Mouse (Mus musculus) MEL (cell line): ENCODE measurements around the gene Mrpl14. TPM values are rescaled to one million over a fixed set of nuclear protein-coding genes. Genes with fewer than 3 reads are reported as not detected.

Experiments used
- DNase-seq: peaks from one replicate; pipeline ENCODE4 v3.0.0; 2011; ENCODE audit warnings: low read depth, low spot score
- H3K27ac ChIP-seq: 2 replicates; pipeline ENCODE4 v1.5.1; 2012; ENCODE audit warnings: low read depth, mild to moderate bottlenecking, control low read depth, low read length, moderate library complexity; ENCODE audit not compliant: control insufficient read depth
- H3K27me3 ChIP-seq, 2 experiments: fragments of 150-350 bp in 1 of 2; sonication (generic) in 1 of 2; 2 replicates each; pipeline ENCODE4 v1.6.1; 2012; ENCODE audit warnings: low read length in 2 of 2, mild to moderate bottlenecking in 2 of 2, improper control_type of control experiment in 1 of 2, moderate library complexity in 1 of 2; ENCODE audit not compliant: insufficient read depth in 2 of 2, control insufficient read depth in 1 of 2
- H3K36me3 ChIP-seq, 2 experiments: 2 replicates each; pipeline ENCODE4 v1.6.1; 2012 to 2014; ENCODE audit warnings: low read length in 2 of 2, improper control_type of control experiment in 1 of 2, inconsistent platforms in 1 of 2, mild to moderate bottlenecking in 1 of 2; ENCODE audit not compliant: insufficient read depth in 2 of 2, control insufficient read depth in 1 of 2
- H3K4me1 ChIP-seq, 2 experiments: fragments of 150-350 bp in 1 of 2; sonication (generic) in 1 of 2; 2 replicates each; pipeline ENCODE4 v1.6.1; 2012; ENCODE audit warnings: low read length in 2 of 2, improper control_type of control experiment in 1 of 2, mild to moderate bottlenecking in 1 of 2; ENCODE audit not compliant: insufficient read depth in 2 of 2, control insufficient read depth in 1 of 2
- H3K4me3 ChIP-seq, 2 experiments: fragments of 150-350 bp in 1 of 2; sonication (generic) in 1 of 2; 2 replicates each; pipeline ENCODE4 v1.5.1; 2012; ENCODE audit warnings: low read depth in 2 of 2, low read length in 2 of 2, mild to moderate bottlenecking in 2 of 2, moderate library complexity in 2 of 2, control low read depth in 1 of 2, improper control_type of control experiment in 1 of 2; ENCODE audit not compliant: control insufficient read depth in 1 of 2, insufficient read depth in 1 of 2
- H3K79me2 ChIP-seq: 2 replicates; pipeline ENCODE4 v1.6.1; 2012; ENCODE audit warnings: mild to moderate bottlenecking, low read length, moderate library complexity; ENCODE audit not compliant: control insufficient read depth, poor library complexity, insufficient read depth
- H3K9ac ChIP-seq: 2 replicates; pipeline ENCODE4 v1.6.1; 2012; ENCODE audit warnings: low read depth, mild to moderate bottlenecking, control low read depth, low read length, moderate library complexity; ENCODE audit not compliant: control insufficient read depth, poor library complexity, severe bottlenecking
- H3K9me3 ChIP-seq: fragments of 150-350 bp; sonication (generic); replicated peaks from 2 replicates; pipeline ENCODE4 v1.6.1; 2012; ENCODE audit warnings: mild to moderate bottlenecking, low read length, improper control_type of control experiment, moderate library complexity; ENCODE audit not compliant: insufficient read depth
- BHLHE40 ChIP-seq: IDR thresholded peaks from 2 replicates; pipeline ENCODE4 v1.6.1; 2012; ENCODE audit warnings: low read depth, mild to moderate bottlenecking, inconsistent platforms, low read length, improper control_type of control experiment, borderline replicate concordance
- CHD2 ChIP-seq: IDR thresholded peaks from 2 replicates; pipeline ENCODE4 v1.6.1; 2011; ENCODE audit warnings: low read length, improper control_type of control experiment
- ELF1 ChIP-seq: IDR thresholded peaks from 2 replicates; pipeline ENCODE4 v1.6.1; 2014; ENCODE audit warnings: low read depth, mild to moderate bottlenecking, inconsistent platforms, low read length, improper control_type of control experiment, moderate library complexity
- GABPA ChIP-seq: IDR thresholded peaks from 2 replicates; pipeline ENCODE4 v1.6.1; 2012; ENCODE audit warnings: low read depth, mild to moderate bottlenecking, inconsistent platforms, low read length, improper control_type of control experiment, moderate library complexity
- GATA1 ChIP-seq: IDR thresholded peaks from 2 replicates; pipeline ENCODE4 v1.6.1; 2011; ENCODE audit warnings: low read depth, low read length, improper control_type of control experiment
- KAT2A ChIP-seq: conservative IDR thresholded peaks from 2 replicates; pipeline ENCODE4 v1.6.1; 2012; ENCODE audit warnings: low read depth, low read length, improper control_type of control experiment, inconsistent platforms
- MAFK ChIP-seq: IDR thresholded peaks from 2 replicates; pipeline ENCODE4 v1.6.1; 2011; ENCODE audit warnings: low read depth, mild to moderate bottlenecking, low read length, improper control_type of control experiment, borderline replicate concordance
- MAX ChIP-seq: IDR thresholded peaks from 2 replicates; pipeline ENCODE4 v1.6.1; 2011; ENCODE audit warnings: low read length, improper control_type of control experiment
- MAZ ChIP-seq: IDR thresholded peaks from 2 replicates; pipeline ENCODE4 v1.6.1; 2012; ENCODE audit warnings: low read depth, mild to moderate bottlenecking, inconsistent platforms, low read length, improper control_type of control experiment
- MEF2A ChIP-seq: IDR thresholded peaks from 2 replicates; pipeline ENCODE4 v1.6.1; 2014; ENCODE audit warnings: low read depth, mild to moderate bottlenecking, inconsistent platforms, low read length, improper control_type of control experiment; ENCODE audit not compliant: poor library complexity, insufficient replicate concordance, severe bottlenecking; ENCODE audit errors: extremely low read depth
- MYC ChIP-seq: IDR thresholded peaks from 2 replicates; pipeline ENCODE4 v1.6.1; 2011; ENCODE audit warnings: low read depth, mild to moderate bottlenecking, low read length, improper control_type of control experiment, moderate library complexity
- NRF1 ChIP-seq: IDR thresholded peaks from 2 replicates; pipeline ENCODE4 v1.6.1; 2014; ENCODE audit warnings: low read depth, mild to moderate bottlenecking, inconsistent platforms, low read length, improper control_type of control experiment, moderate library complexity; ENCODE audit not compliant: poor library complexity, insufficient read depth, severe bottlenecking
- POLR2A ChIP-seq, 2 experiments: IDR thresholded peaks; 2 replicates each; pipeline ENCODE4 v1.6.1; 2011 to 2012; ENCODE audit warnings: low read length in 2 of 2, mild to moderate bottlenecking in 2 of 2, control low read depth in 1 of 2, improper control_type of control experiment in 1 of 2, low read depth in 1 of 2, moderate library complexity in 1 of 2; ENCODE audit not compliant: control insufficient read depth in 1 of 2, insufficient read depth in 1 of 2, poor library complexity in 1 of 2
- RAD21 ChIP-seq: IDR thresholded peaks from 2 replicates; pipeline ENCODE4 v1.6.1; 2011; ENCODE audit warnings: mild to moderate bottlenecking, low read depth, low read length, improper control_type of control experiment
- RCOR1 ChIP-seq: IDR thresholded peaks from 2 replicates; pipeline ENCODE4 v1.6.1; 2012; ENCODE audit warnings: low read depth, mild to moderate bottlenecking, inconsistent platforms, low read length, improper control_type of control experiment
- TCF12 ChIP-seq: IDR thresholded peaks from 2 replicates; pipeline ENCODE4 v1.6.1; 2014; ENCODE audit warnings: low read depth, mild to moderate bottlenecking, inconsistent platforms, low read length, improper control_type of control experiment, moderate library complexity
- ZKSCAN1 ChIP-seq: IDR thresholded peaks from 2 replicates; pipeline ENCODE4 v1.6.1; 2012; ENCODE audit warnings: low read depth, mild to moderate bottlenecking, inconsistent platforms, low read length, improper control_type of control experiment, moderate library complexity
- polyA plus RNA-seq, 2 experiments: library from polyadenylated mRNA; stranded (reverse) in 1 of 2; unstranded in 1 of 2; fragments of >175 nt in 1 of 2; fragments of >200 nt in 1 of 2; gene quantifications; 2 replicates each; pipeline versions ENCODE4 v1.2.1 to v1.2.4; 2012; ENCODE audit warnings: low replicate concordance in 2 of 2, low read depth in 1 of 2; ENCODE audit not compliant: insufficient read length in 2 of 2, insufficient read depth in 1 of 2, missing spikeins in 1 of 2
- total RNA-seq: library from RNA; depleted of rRNA; stranded (reverse); fragments of 300-350 nt; gene quantifications from 2 replicates; pipeline ENCODE4 v1.2.3, GENCODE M21; 2012

Mrpl14 gene
- total and polyA plus RNA-seq, 3 experiments, result 66.2 to 159 TPM; not detected in 1

DNA sequence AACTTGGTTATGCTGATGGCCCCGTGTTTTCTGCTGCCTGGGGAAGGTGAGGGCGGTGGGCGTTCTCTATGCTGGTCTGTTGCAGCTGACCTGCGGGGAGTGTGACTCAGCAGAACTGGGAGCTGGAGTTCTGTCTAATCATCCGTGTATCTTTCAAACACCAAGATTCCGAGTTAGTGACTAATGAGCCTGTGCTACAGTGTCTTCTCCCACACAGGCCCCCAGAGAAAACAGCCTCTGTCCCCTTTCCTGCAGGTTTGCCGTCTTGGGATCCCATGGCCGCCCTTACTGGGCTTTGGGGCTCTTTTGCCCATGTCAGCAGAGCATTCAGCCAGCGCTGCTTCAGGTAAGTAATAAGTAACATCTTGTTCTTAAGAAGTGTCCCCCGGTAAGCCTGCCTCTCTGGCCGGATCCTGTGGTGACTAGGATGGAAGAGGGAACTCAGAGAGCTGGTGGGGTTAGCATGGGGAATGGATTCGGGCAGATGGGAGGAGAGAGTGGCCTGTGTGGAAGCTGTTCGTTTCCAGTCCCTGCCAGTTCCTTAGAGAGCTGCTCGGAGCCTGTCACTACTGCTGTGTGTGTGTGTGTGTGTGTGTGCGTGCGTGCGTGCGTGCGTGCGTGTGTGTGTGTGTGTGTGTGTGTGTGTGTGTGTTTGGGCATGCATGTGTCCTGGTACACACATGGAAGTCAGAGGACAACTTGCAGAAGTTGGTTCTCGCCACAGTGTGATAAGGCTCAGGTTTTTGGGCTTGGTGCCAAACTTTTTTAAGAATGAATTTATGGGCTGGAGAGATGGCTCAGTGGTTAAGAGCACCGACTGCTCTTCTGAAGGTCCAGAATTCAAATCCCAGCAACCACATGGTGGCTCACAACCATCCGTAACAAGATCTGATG, 9.4 kb downstream of the Mrpl14 start (continued):
- TF ChIP-seq MAZ (no peak), MAX (peak; percentile 69; the same call in 1 of the 2 replicates), MYC (peak; percentile 85), MAFK (peak; percentile 65; the same call in 1 of the 2 replicates), GATA1 (peak; percentile 76), POLR2A (IDR thresholded peaks at IDR 0.05; ENCODE audit: control insufficient read depth in 1 of 2, insufficient read depth in 1 of 2, low read depth in 1 of 2, low read length in 2 of 2, poor library complexity in 1 of 2) (0 out of 4 replicates have a peak, but pooled peaks of 1 of the 2 experiments have one; percentile 12), RCOR1 (peak; percentile 81), TCF12 (peak; percentile 36; the same call in 1 of the 2 replicates)

DNA sequence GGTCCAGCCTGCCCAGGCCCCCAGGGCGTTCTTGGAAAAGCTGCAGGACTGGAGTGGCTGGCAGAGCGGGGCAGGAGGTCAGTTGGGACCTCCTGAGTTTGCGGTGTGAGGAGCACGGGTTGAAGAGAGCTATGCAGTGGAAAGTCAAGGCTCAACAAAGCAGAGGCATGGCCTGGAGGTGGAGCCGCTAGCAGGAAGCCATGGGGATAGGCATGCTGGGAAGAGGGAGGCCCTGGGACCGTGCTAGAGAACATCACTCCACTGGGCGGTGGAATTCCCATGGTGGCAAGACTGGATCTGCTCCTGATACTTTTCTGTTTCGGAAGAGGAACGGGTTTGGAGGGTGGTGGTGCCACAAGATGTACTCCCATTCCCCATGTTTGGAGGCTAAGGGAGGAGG, 10.9 kb downstream of the Mrpl14 start:
- Histone ChIP-seq H3K79me2 (peaks cover 4% of the 10 kb centered on the region; the same call in 1 of the 2 replicates), H3K9me3 (no peaks in the 10 kb centered on the region), H3K9ac (no peak overlapping the region), H3K4me1 (peaks cover 6 to 19% of the 10 kb centered on the region in 2 experiments), H3K27me3 (no peaks in the 10 kb centered on the region), H3K27ac (no peak overlapping the region), H3K4me3 (no peak overlapping the region), H3K36me3 (peaks cover 2 to 12% of the 10 kb centered on the region in 2 experiments; a peak in 3 of 4 replicates)
- no peak for DNase-seq
- no peak for TF ChIP-seq ZKSCAN1
- no peak for TF ChIP-seq RAD21
- no peak for TF ChIP-seq MEF2A
- no peak for TF ChIP-seq BHLHE40
- TF ChIP-seq KAT2A, result no peak
- no peak for TF ChIP-seq GABPA
- no peak for TF ChIP-seq NRF1
- TF ChIP-seq CHD2, result no peak
- no peak for TF ChIP-seq ELF1
- no peak for TF ChIP-seq POLR2A (IDR thresholded peaks at IDR 0.05; ENCODE audit: control insufficient read depth in 1 of 2, insufficient read depth in 1 of 2, low read depth in 1 of 2, low read length in 2 of 2, poor library complexity in 1 of 2)
